Mouse (Mus musculus) T-helper 2 cell (primary cell): ENCODE measurements around the gene Prcc.
"Not testable (repeated sequence)": the region's sequence is repeated elsewhere in the genome, so short reads cannot be mapped to it uniquely, and the experiment has no call there.

Experiments
- in situ Hi-C: fragments of 300-600 bp; cut with MboI, MseI; formaldehyde crosslinking; loops from one replicate; pipeline ENCODE4 v1.15.1; 2025; ENCODE audit warnings: high pct_unique_total_duplicates

Gene Prcc

GRCm38 (mm10) chr3:87906981-87907857 lies 21.8 kb upstream of the Prcc start:
- in situ Hi-C loops, result no loop called here

- in situ Hi-C loops, result no loop called here
Measured at GRCm38 (mm10) chr3:87906601-87906980, 21.2 kb upstream of the Prcc start.

GRCm38 (mm10) chr3:87905880-87906485 lies 20.6 kb upstream of the Prcc start, which contains the start of gene Hdgf:
TSS of gene Hdgf (plus strand) at chr3:87906321.
- in situ Hi-C loops, result no loop called here

- in situ Hi-C loops, result no loop called here
Measured at GRCm38 (mm10) chr3:87903821-87904220, 18.4 kb upstream of the Prcc start.

GRCm38 (mm10) chr3:87901959-87902358 lies 16.6 kb upstream of the Prcc start:
- in situ Hi-C loops, result not testable (repeated sequence)

GRCm38 (mm10) chr3:87901036-87901624 lies 15.7 kb upstream of the Prcc start:
- in situ Hi-C loops, result no loop called here

- in situ Hi-C loops, result no loop called here
Measured at GRCm38 (mm10) chr3:87899776-87900175, 14.4 kb upstream of the Prcc start.

- in situ Hi-C loops, result no loop called here
Measured at GRCm38 (mm10) chr3:87899266-87899665, 13.9 kb upstream of the Prcc start.

GRCm38 (mm10) chr3:87893367-87893905 lies 8.0 kb upstream of the Prcc start:
- in situ Hi-C loops, result no loop called here

- in situ Hi-C loops, result no loop called here
Measured at GRCm38 (mm10) chr3:87891481-87891880, 6.1 kb upstream of the Prcc start.

- in situ Hi-C loops, result not testable (repeated sequence)
Measured at GRCm38 (mm10) chr3:87887400-87887799, 2.0 kb upstream of the Prcc start.

- in situ Hi-C loops, result no loop called here
Measured at GRCm38 (mm10) chr3:87886416-87886815, 1.0 kb upstream of the Prcc start.

GRCm38 (mm10) chr3:87886004-87886365 lies 577 bp upstream of the Prcc start:
- in situ Hi-C loops, result no loop called here

GRCm38 (mm10) chr3:87884708-87885251 lies 628 bp downstream of the Prcc start:
- in situ Hi-C loops, result no loop called here

- in situ Hi-C loops, result no loop called here
Measured at GRCm38 (mm10) chr3:87884291-87884690, 1.1 kb downstream of the Prcc start.

GRCm38 (mm10) chr3:87877730-87878129 lies 7.7 kb downstream of the Prcc start:
- in situ Hi-C loops, result no loop called here

GRCm38 (mm10) chr3:87864111-87864510 lies 21.3 kb downstream of the Prcc start:
- in situ Hi-C loops, result not testable (repeated sequence)

- in situ Hi-C loops, result no loop called here
Measured at GRCm38 (mm10) chr3:87859813-87860212, 25.6 kb downstream of the Prcc start.

- in situ Hi-C loops, result no loop called here
Measured at GRCm38 (mm10) chr3:87857666-87858065, 27.7 kb downstream of the Prcc start.

- in situ Hi-C loops, result no loop called here
Measured at GRCm38 (mm10) chr3:87855936-87856335, 29.5 kb downstream of the Prcc start.

GRCm38 (mm10) chr3:87854795-87855568 lies 30.4 kb downstream of the Prcc start:
- in situ Hi-C loops, result loop anchor here (5.0 kb wide), 1 partner anchor 58 kb away; the partner anchor contains the start of genes Insrr and Ntrk1
